Mouse (Mus musculus) megakaryocyte, embryonic 14.5 days (primary cell): ENCODE data around the gene Ptprm.

Source experiments
- FLI1 ChIP-seq: IDR thresholded peaks from 2 replicates; pipeline ENCODE4 v1.6.1; 2012; ENCODE audit warnings: low read length, inconsistent platforms, mixed read lengths
- GATA1 ChIP-seq: IDR thresholded peaks from 3 replicates; pipeline ENCODE4 v1.6.1; 2012; ENCODE audit warnings: mixed read lengths, low read length, inconsistent platforms, borderline replicate concordance

- no peak for TF ChIP-seq GATA1
- TF ChIP-seq FLI1, result no peak
Measured at GRCm38 (mm10) chr17:67114842-67115241, 239.4 kb downstream of the Ptprm start.
